Mouse (Mus musculus): ENCODE results near the gene Ttc27. TPM values are rescaled to one million over a fixed set of nuclear protein-coding genes. Genes with fewer than 3 reads are reported as not detected.

The Ttc27 gene
- polyA plus RNA-seq, 2 experiments, result 8.3 to 13.5 TPM

- no peak overlapping the region for H3K4me3 ChIP-seq (ENCODE audit: insufficient read depth in 1 of 2, low read depth in 2 of 2, low read length in 2 of 2)
- H3K9me3 ChIP-seq (ENCODE audit: control insufficient read depth, low read length), result no peaks in the 10 kb centered on the region
- no peaks in the 10 kb centered on the region for H3K27me3 ChIP-seq (ENCODE audit: control insufficient read depth, insufficient read depth, low read length)
- WGBS (ENCODE audit: insufficient replicate concordance), result 52% methylated on average over 11 of the region's 11 CpGs
- H3K36me3 ChIP-seq (replicated peaks; ENCODE audit: control insufficient read depth, insufficient read depth, low read depth), result no peaks in the 10 kb centered on the region; the same call in 1 of the 2 replicates
- no peaks in the 10 kb centered on the region for H3K4me1 ChIP-seq (replicated peaks; ENCODE audit: control insufficient read depth in 2 of 2, insufficient read depth in 2 of 2, low read length in 1 of 2)
- no peak for ATAC-seq (ENCODE audit: insufficient read depth)
- no peak overlapping the region for H3K9ac ChIP-seq (replicated peaks)
- no peak for DNase-seq (ENCODE audit: low read depth in 3 of 3, low spot score in 3 of 3)
- H3K27ac ChIP-seq, result no peak overlapping the region
- no peak overlapping the region for H3K4me2 ChIP-seq (ENCODE audit: low read depth)
- TF ChIP-seq CTCF (IDR thresholded peaks at IDR 0.05; ENCODE audit: low read depth) (no peak), EP300 (IDR thresholded peaks at IDR 0.05; ENCODE audit: low read depth) (no peak)
These were observed 17.9 kb downstream of the Ttc27 start for GRCm38 (mm10) chr17:74735392-74735791.

GRCm38 (mm10) chr17:74749659-74750058 lies 32.1 kb downstream of the Ttc27 start:
- Histone ChIP-seq H3K36me3 (replicated peaks; ENCODE audit: control insufficient read depth, insufficient read depth, low read depth) (no peaks in the 10 kb centered on the region; the same call in 1 of the 2 replicates), H3K4me3 (ENCODE audit: insufficient read depth in 1 of 2, low read depth in 2 of 2, low read length in 2 of 2) (no peak overlapping the region), H3K4me2 (ENCODE audit: low read depth) (no peak overlapping the region), H3K27ac (no peak overlapping the region), H3K9me3 (ENCODE audit: control insufficient read depth, low read length) (no peaks in the 10 kb centered on the region), H3K4me1 (replicated peaks; ENCODE audit: control insufficient read depth in 2 of 2, insufficient read depth in 2 of 2, low read length in 1 of 2) (no peaks in the 10 kb centered on the region), H3K27me3 (ENCODE audit: control insufficient read depth, insufficient read depth, low read length) (no peaks in the 10 kb centered on the region), H3K9ac (replicated peaks) (no peak overlapping the region)
- no peak for DNase-seq (ENCODE audit: low read depth in 3 of 3, low spot score in 3 of 3)
- ATAC-seq (ENCODE audit: insufficient read depth), result no peak
- TF ChIP-seq EP300 (IDR thresholded peaks at IDR 0.05; ENCODE audit: low read depth) (no peak), CTCF (IDR thresholded peaks at IDR 0.05; ENCODE audit: low read depth) (no peak)
- 66% methylated on average over 1 of the region's 1 CpGs for WGBS (ENCODE audit: insufficient replicate concordance)

- no peak for ATAC-seq (ENCODE audit: insufficient read depth)
- Histone ChIP-seq H3K9ac (replicated peaks) (no peak overlapping the region), H3K4me1 (replicated peaks; ENCODE audit: control insufficient read depth in 2 of 2, insufficient read depth in 2 of 2, low read length in 1 of 2) (no peaks in the 10 kb centered on the region), H3K27ac (no peak overlapping the region), H3K4me2 (ENCODE audit: low read depth) (no peak overlapping the region), H3K36me3 (replicated peaks; ENCODE audit: control insufficient read depth, insufficient read depth, low read depth) (no peaks in the 10 kb centered on the region; the same call in 1 of the 2 replicates), H3K4me3 (ENCODE audit: insufficient read depth in 1 of 2, low read depth in 2 of 2, low read length in 2 of 2) (no peak overlapping the region), H3K9me3 (ENCODE audit: control insufficient read depth, low read length) (no peaks in the 10 kb centered on the region), H3K27me3 (ENCODE audit: control insufficient read depth, insufficient read depth, low read length) (no peaks in the 10 kb centered on the region)
- WGBS (ENCODE audit: insufficient replicate concordance), result 74% methylated on average over 4 of the region's 4 CpGs
- TF ChIP-seq EP300 (IDR thresholded peaks at IDR 0.05; ENCODE audit: low read depth), result no peak
- no peak for TF ChIP-seq CTCF (IDR thresholded peaks at IDR 0.05; ENCODE audit: low read depth)
- no peak for DNase-seq (ENCODE audit: low read depth in 3 of 3, low spot score in 3 of 3)
These were observed 33.5 kb downstream of the Ttc27 start for GRCm38 (mm10) chr17:74751026-74751425.

GRCm38 (mm10) chr17:74752906-74753627 lies 35.5 kb downstream of the Ttc27 start:
- Histone ChIP-seq H3K9ac (replicated peaks) (no peak overlapping the region), H3K9me3 (ENCODE audit: control insufficient read depth, low read length) (no peaks in the 10 kb centered on the region), H3K36me3 (replicated peaks; ENCODE audit: control insufficient read depth, insufficient read depth, low read depth) (no peaks in the 10 kb centered on the region; the same call in 1 of the 2 replicates), H3K4me2 (ENCODE audit: low read depth) (no peak overlapping the region), H3K4me3 (ENCODE audit: insufficient read depth in 1 of 2, low read depth in 2 of 2, low read length in 2 of 2) (no peak overlapping the region), H3K27me3 (ENCODE audit: control insufficient read depth, insufficient read depth, low read length) (no peaks in the 10 kb centered on the region), H3K27ac (no peak overlapping the region), H3K4me1 (replicated peaks; ENCODE audit: control insufficient read depth in 2 of 2, insufficient read depth in 2 of 2, low read length in 1 of 2) (no peaks in the 10 kb centered on the region)
- WGBS (ENCODE audit: insufficient replicate concordance), result 74% methylated on average over 8 of the region's 8 CpGs
- no peak for TF ChIP-seq EP300 (IDR thresholded peaks at IDR 0.05; ENCODE audit: low read depth)
- TF ChIP-seq CTCF (IDR thresholded peaks at IDR 0.05; ENCODE audit: low read depth), result no peak
- no peak for DNase-seq (ENCODE audit: low read depth in 3 of 3, low spot score in 3 of 3)
- ATAC-seq (ENCODE audit: insufficient read depth), result no peak

- TF ChIP-seq EP300 (IDR thresholded peaks at IDR 0.05; ENCODE audit: low read depth) (no peak), CTCF (IDR thresholded peaks at IDR 0.05; ENCODE audit: low read depth) (no peak)
- Histone ChIP-seq H3K9ac (replicated peaks) (no peak overlapping the region), H3K36me3 (replicated peaks; ENCODE audit: control insufficient read depth, insufficient read depth, low read depth) (no peaks in the 10 kb centered on the region; the same call in 1 of the 2 replicates), H3K27ac (no peak overlapping the region), H3K27me3 (ENCODE audit: control insufficient read depth, insufficient read depth, low read length) (no peaks in the 10 kb centered on the region), H3K4me1 (replicated peaks; ENCODE audit: control insufficient read depth in 2 of 2, insufficient read depth in 2 of 2, low read length in 1 of 2) (no peaks in the 10 kb centered on the region), H3K9me3 (ENCODE audit: control insufficient read depth, low read length) (no peaks in the 10 kb centered on the region), H3K4me2 (ENCODE audit: low read depth) (no peak overlapping the region), H3K4me3 (ENCODE audit: insufficient read depth in 1 of 2, low read depth in 2 of 2, low read length in 2 of 2) (no peak overlapping the region)
- 85% methylated on average over 5 of the region's 5 CpGs for WGBS (ENCODE audit: insufficient replicate concordance)
- DNase-seq (ENCODE audit: low read depth in 3 of 3, low spot score in 3 of 3) (no peak), ATAC-seq (ENCODE audit: insufficient read depth) (no peak)
These were observed 36.1 kb downstream of the Ttc27 start for GRCm38 (mm10) chr17:74753628-74754104.

Measured in liver, embryonic 14.5 days (tissue).